In genomic region chr1:76942730-76943129, GRCm38 (mm10) we compare ENCODE assay signal across 8 mouse cellular contexts.
DNase-seq lines count a peak whose midpoint lies in the region.

No protein-coding gene starts in this region.

- DNase-seq in cerebellum, adult 11 months: peak; percentile 8
- no peak for DNase-seq in cerebellum, adult 8-10 months
- peak; percentile 2 to 45 for DNase-seq in left cerebral cortex, postnatal 25 days (ENCODE audit: low spot score in 2 of 2)
- DNase-seq in left cerebral cortex, postnatal 36 days (ENCODE audit: low spot score in 2 of 2): no peak
- DNase-seq in gastrocnemius, postnatal 36 days: peak; percentile 4 to 16
- peak; percentile 1 for DNase-seq in layer of hippocampus, adult 9-10 months (ENCODE audit: low spot score)
- DNase-seq in yolk sac, embryonic 10.5 days (ENCODE audit: low spot score): peak; percentile 11
- no peak for DNase-seq in thymus, postnatal 25 days

- intact Hi-C loops in left cerebral cortex, postnatal 25 days (cut with DNase I): no loop called here
- intact Hi-C loops in left cerebral cortex, postnatal 36 days (cut with DNase I): no loop called here
- intact Hi-C loops in gastrocnemius, postnatal 36 days (cut with DNase I): no loop called here

Comparison
In these comparisons a context has a peak if more than half of its experiments do, and no peak if none do; other contexts are left out.
1. DNase-seq: peak in cerebellum, adult 11 months (single experiment), left cerebral cortex, postnatal 25 days (2 of 2), gastrocnemius, postnatal 36 days (2 of 2), layer of hippocampus, adult 9-10 months (single experiment) and yolk sac, embryonic 10.5 days (single experiment); none in cerebellum, adult 8-10 months (single experiment), left cerebral cortex, postnatal 36 days (0 of 2) and thymus, postnatal 25 days (single experiment).